Mouse (Mus musculus): ENCODE data around the gene Lipc. TPM values are rescaled to one million over a fixed set of nuclear protein-coding genes. Genes with fewer than 3 reads are reported as not detected.

Gene Lipc
- polyA plus RNA-seq, 1 experiment from 2014 or later = not detected

DNA sequence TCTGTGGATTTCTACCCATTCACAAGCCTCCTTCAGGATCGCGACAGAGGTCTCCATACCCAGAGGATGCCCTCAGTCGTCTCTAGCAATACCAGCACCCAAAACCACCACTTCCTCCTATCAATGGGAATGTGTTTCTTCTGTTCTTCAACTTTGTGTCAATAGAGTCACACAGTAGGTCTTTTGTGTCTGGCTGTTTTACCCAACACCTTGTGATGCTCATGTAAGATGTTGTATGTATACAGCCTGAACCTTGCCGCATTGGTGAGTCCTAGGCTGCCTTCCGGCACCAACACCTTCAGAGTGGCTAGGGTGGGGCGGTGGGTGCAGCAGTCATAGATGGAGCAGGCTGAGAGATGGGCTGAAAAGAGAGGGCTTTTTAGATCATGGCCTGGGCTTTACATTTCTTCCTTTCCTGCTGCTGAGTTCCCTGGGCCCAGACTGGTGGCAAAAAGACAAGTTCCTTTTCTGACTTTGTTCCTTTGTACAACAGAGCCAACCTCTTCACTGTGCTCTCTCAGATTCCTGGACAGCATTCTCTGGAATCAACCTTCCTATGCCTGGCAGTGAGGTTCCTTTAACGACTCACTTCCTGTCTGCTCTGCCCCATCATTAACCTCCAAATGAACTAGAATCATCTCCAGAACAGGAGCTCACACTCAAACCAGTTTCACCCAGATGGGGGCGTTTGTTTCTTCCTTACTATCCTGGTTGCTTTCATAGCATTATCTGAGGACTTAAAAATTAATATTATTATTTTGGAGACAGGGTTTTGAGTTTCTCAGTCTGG, 110.4 kb downstream of the Lipc start:
- no peaks in the 10 kb centered on the region for H3K36me3 ChIP-seq (ENCODE audit: control insufficient read depth, insufficient read depth)
- no peaks in the 10 kb centered on the region for H3K9me3 ChIP-seq (ENCODE audit: control insufficient read depth)
- WGBS = 66% methylated on average over 8 of the region's 8 CpGs
- H3K4me1 ChIP-seq (replicated peaks; ENCODE audit: control insufficient read depth, insufficient read depth, low read length) = peaks cover 16% of the 10 kb centered on the region
- no peak overlapping the region for H3K9ac ChIP-seq (ENCODE audit: low read depth, low read length)
- no peak for ATAC-seq
- H3K27ac ChIP-seq (ENCODE audit: low read depth, low read length) = peak overlapping the region; percentile 68
- H3K27me3 ChIP-seq (replicated peaks; ENCODE audit: control insufficient read depth, insufficient read depth, low read length) = no peaks in the 10 kb centered on the region
- TF ChIP-seq CTCF (IDR thresholded peaks at IDR 0.05; ENCODE audit: low read depth) = no peak
- no peak overlapping the region for H3K4me3 ChIP-seq (ENCODE audit: low read depth, low read length)
- H3K4me2 ChIP-seq (replicated peaks; ENCODE audit: low read depth) = no peak overlapping the region

DNA sequence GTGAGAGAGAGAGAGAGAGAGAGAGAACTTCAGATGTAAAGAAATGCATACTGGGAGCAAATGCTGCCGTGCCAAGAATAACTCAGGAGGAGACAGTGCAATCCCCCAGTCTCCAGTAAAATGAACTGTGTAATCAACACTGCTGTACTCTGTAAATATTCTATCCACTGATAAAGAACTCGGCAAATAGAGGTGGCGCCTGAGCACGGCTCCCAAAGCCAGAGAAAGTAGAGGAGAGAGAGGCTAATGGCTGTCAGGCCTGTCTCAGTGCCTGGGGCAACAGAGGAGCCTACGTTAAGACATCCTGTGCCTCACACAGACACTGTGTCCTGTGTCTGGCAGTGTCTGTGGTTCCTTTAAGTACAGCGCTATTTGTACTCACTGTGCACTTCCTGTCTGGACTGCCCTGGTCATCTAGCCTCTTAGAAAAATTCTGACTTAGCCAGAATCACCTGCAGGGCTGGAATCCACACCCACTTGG, 111.1 kb downstream of the Lipc start:
- peak; percentile 44 for ATAC-seq
- no peak overlapping the region for H3K4me3 ChIP-seq (ENCODE audit: low read depth, low read length)

DNA sequence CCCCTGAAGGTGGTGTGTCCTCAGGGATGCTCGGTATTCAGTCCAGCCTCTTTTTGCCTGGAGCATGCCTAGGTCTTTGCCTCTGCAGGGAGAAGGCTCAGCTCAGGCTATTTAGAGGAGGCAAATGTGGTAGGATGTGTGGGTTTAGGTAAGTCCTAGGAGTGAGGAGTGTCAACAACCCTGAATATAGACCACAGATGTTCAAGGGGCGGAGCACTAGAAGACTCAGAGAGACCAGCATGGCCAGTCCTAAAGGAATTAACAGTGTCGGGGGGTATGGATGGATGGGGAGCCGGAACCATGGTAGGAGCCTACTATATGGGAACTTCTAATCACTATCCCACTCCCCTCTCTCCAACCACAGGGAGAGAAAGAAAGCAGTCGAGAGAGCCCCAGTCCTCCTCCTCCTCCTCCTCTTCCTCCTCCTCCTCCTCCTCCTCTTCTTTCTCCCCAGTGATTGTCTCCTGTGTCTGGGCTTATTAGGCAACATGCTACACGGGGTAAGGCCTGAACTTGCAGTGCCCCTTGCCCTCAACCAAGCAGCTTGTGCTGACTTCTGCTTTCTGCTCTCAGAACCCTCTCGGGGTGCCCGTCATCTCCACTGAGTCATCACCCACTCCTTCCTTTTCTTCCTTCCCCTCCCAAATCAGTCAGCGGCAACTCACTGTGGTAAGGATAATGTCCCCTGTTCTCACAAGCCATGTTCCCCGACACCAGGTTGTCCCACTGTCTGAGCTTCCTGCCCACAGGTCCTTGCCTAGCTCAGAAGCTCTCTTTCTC, 113.7 kb downstream of the Lipc start:
- ATAC-seq = no peak
- no peaks in the 10 kb centered on the region for H3K9me3 ChIP-seq (ENCODE audit: control insufficient read depth)
- 67% methylated on average over 9 of the region's 10 CpGs for WGBS
- no peaks in the 10 kb centered on the region for H3K36me3 ChIP-seq (ENCODE audit: control insufficient read depth, insufficient read depth)
- no peaks in the 10 kb centered on the region for H3K27me3 ChIP-seq (replicated peaks; ENCODE audit: control insufficient read depth, insufficient read depth, low read length)
- no peak overlapping the region for H3K4me3 ChIP-seq (ENCODE audit: low read depth, low read length)
- peaks cover 23% of the 10 kb centered on the region for H3K4me1 ChIP-seq (replicated peaks; ENCODE audit: control insufficient read depth, insufficient read depth, low read length)
- no peak for TF ChIP-seq CTCF (IDR thresholded peaks at IDR 0.05; ENCODE audit: low read depth)
- H3K9ac ChIP-seq (ENCODE audit: low read depth, low read length) = no peak overlapping the region
- H3K4me2 ChIP-seq (replicated peaks; ENCODE audit: low read depth) = no peak overlapping the region
- no peak overlapping the region for H3K27ac ChIP-seq (ENCODE audit: low read depth, low read length)

More for the DNA sequence above, 111.1 kb downstream of the Lipc start:
- Histone ChIP-seq H3K4me2 (replicated peaks; ENCODE audit: low read depth) (peak overlapping the region; percentile 41), H3K9me3 (ENCODE audit: control insufficient read depth) (no peaks in the 10 kb centered on the region), H3K27ac (ENCODE audit: low read depth, low read length) (peak overlapping the region; percentile 68), H3K36me3 (ENCODE audit: control insufficient read depth, insufficient read depth) (no peaks in the 10 kb centered on the region), H3K4me1 (replicated peaks; ENCODE audit: control insufficient read depth, insufficient read depth, low read length) (peaks cover 16% of the 10 kb centered on the region), H3K27me3 (replicated peaks; ENCODE audit: control insufficient read depth, insufficient read depth, low read length) (no peaks in the 10 kb centered on the region), H3K9ac (ENCODE audit: low read depth, low read length) (no peak overlapping the region)
- 15% methylated on average over 6 of the region's 6 CpGs for WGBS
- no peak for TF ChIP-seq CTCF (IDR thresholded peaks at IDR 0.05; ENCODE audit: low read depth)

DNA sequence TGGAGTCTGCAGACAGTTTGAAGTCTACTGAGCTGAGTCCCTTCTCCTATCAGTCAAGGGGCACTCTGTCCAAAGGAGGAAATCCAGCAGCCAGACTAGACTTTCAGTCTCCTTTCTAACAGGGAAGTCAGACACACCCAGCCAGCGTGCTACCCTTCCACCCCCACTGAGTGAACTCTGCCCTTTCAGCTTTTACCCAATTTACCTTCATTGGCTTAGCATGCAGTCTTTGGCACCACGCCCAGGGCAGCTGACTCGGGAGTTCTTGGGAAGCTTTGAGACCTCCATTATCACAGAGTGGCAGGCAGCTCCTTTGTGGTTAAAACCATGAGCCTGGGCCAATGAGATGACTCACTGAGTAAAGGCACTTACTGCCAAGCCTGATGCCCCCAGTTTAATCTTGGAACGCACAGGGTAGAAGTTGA, 117.3 kb downstream of the Lipc start:
- no peak overlapping the region for H3K9ac ChIP-seq (ENCODE audit: low read depth, low read length)
- no peak overlapping the region; the same call in 1 of the 2 replicates for H3K4me2 ChIP-seq (replicated peaks; ENCODE audit: low read depth)
- H3K4me3 ChIP-seq (ENCODE audit: low read depth, low read length) = no peak overlapping the region
- H3K36me3 ChIP-seq (ENCODE audit: control insufficient read depth, insufficient read depth) = no peaks in the 10 kb centered on the region
- TF ChIP-seq CTCF (IDR thresholded peaks at IDR 0.05; ENCODE audit: low read depth) = no peak
- no peaks in the 10 kb centered on the region for H3K27me3 ChIP-seq (replicated peaks; ENCODE audit: control insufficient read depth, insufficient read depth, low read length)
- peak overlapping the region; percentile 83 for H3K27ac ChIP-seq (ENCODE audit: low read depth, low read length)
- H3K9me3 ChIP-seq (ENCODE audit: control insufficient read depth) = no peaks in the 10 kb centered on the region
- WGBS = 22% methylated on average over 4 of the region's 4 CpGs
- ATAC-seq = peak; percentile 92
- H3K4me1 ChIP-seq (replicated peaks; ENCODE audit: control insufficient read depth, insufficient read depth, low read length) = peaks cover 8% of the 10 kb centered on the region

DNA sequence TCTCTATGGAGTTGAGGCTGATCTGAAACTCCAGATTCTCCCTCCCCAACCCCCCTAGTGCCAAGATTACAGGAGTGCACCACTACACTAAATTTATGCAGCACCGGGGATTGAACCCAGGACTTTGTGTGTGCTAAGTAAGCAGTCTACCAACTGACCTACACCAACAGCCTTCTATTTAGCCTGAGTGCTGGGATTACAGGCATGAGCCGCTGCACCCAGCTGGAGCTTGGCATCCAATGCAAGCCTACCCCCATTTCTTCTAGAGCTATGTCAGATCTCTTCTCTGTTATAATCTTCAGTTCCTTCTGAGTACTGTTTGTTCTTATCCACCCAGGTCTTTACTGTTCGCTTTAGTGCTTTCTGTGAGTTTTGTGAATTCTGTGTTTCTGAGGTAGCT, 117.8 kb downstream of the Lipc start:
- WGBS = 82% methylated on average over 3 of the region's 3 CpGs
- peaks cover 7% of the 10 kb centered on the region; the same call in 1 of the 2 replicates for H3K4me1 ChIP-seq (replicated peaks; ENCODE audit: control insufficient read depth, insufficient read depth, low read length)
- no peaks in the 10 kb centered on the region for H3K27me3 ChIP-seq (replicated peaks; ENCODE audit: control insufficient read depth, insufficient read depth, low read length)
- no peak overlapping the region for H3K4me3 ChIP-seq (ENCODE audit: low read depth, low read length)
- no peaks in the 10 kb centered on the region for H3K9me3 ChIP-seq (ENCODE audit: control insufficient read depth)
- peak overlapping the region; percentile 83 for H3K27ac ChIP-seq (ENCODE audit: low read depth, low read length)
- peak; percentile 2; the same call in 1 of the 2 replicates for ATAC-seq
- H3K4me2 ChIP-seq (replicated peaks; ENCODE audit: low read depth) = no peak overlapping the region; the same call in 1 of the 2 replicates
- no peak overlapping the region for H3K9ac ChIP-seq (ENCODE audit: low read depth, low read length)
- H3K36me3 ChIP-seq (ENCODE audit: control insufficient read depth, insufficient read depth) = no peaks in the 10 kb centered on the region
- no peak for TF ChIP-seq CTCF (IDR thresholded peaks at IDR 0.05; ENCODE audit: low read depth)

Measured in intestine, postnatal 0 days (tissue).